Mouse (Mus musculus): Measurements from ENCODE around the gene Gm21897. TPM values are rescaled to one million over a fixed set of nuclear protein-coding genes. Genes with fewer than 3 reads are reported as not detected.

The Gm21897 gene
- polyA plus RNA-seq, 1 experiment, result not detected

DNA sequence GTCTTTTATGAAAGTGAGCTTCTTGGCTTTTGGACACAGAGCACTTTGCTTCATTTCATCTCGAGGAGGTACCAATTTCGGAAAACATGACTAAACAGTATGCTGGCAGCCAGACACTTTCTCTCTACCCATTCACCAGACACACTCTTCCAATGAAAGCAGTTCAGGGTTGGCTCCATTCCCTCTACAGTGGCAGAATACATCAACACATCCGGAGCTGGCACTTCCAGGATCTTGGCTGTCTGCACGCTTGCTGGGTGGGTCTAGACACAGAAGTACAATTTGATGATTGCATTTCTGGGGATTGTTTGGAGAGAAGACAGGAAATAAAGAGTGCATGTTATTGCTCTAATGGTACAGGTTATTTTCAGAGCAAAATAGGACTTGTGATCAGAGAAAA, 21.8 kb downstream of the Gm21897 start:
- no peak for TF ChIP-seq CTCF (IDR thresholded peaks at IDR 0.05; ENCODE audit: control insufficient read depth, insufficient read depth, insufficient replicate concordance, low read depth, low read length)
- TF ChIP-seq POLR2A (IDR thresholded peaks at IDR 0.05; ENCODE audit: control insufficient read depth, low read depth, low read length), result no peak
- Histone ChIP-seq H3K27ac (ENCODE audit: control insufficient read depth, insufficient read depth, low read depth, low read length) (no peak overlapping the region), H3K4me3 (ENCODE audit: control insufficient read depth, low read depth, low read length) (no peak overlapping the region), H3K4me1 (ENCODE audit: control insufficient read depth, insufficient read depth, low read length) (no peaks in the 10 kb centered on the region), H3K36me3 (ENCODE audit: control insufficient read depth, insufficient read depth, low read length) (no peaks in the 10 kb centered on the region), H3K27me3 (ENCODE audit: control insufficient read depth, insufficient read depth, low read length) (no peaks in the 10 kb centered on the region)

DNA sequence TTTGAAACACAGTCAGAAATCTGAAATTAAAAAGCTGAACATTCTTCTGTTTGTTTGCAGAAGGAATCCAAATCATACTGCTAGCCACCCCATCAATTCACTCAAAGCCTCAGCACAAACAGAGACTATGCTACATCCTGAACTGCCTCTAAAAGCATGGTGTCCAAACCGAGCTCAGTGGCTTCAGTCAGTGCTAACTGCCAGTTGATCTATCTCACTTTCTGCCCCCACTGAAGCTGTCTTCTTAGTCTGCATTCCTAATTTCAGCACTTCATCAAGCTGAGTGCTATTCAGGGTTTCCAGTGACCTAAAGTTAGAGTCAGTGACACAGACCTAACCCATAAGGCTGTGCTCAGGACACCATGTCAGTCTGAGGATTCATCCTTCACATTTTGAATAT, 28.8 kb downstream of the Gm21897 start:
- Histone ChIP-seq H3K27me3 (ENCODE audit: control insufficient read depth, insufficient read depth, low read length) (no peaks in the 10 kb centered on the region), H3K27ac (ENCODE audit: control insufficient read depth, insufficient read depth, low read depth, low read length) (no peak overlapping the region), H3K4me1 (ENCODE audit: control insufficient read depth, insufficient read depth, low read length) (no peaks in the 10 kb centered on the region), H3K36me3 (ENCODE audit: control insufficient read depth, insufficient read depth, low read length) (no peaks in the 10 kb centered on the region), H3K4me3 (ENCODE audit: control insufficient read depth, low read depth, low read length) (no peak overlapping the region)
- TF ChIP-seq CTCF (IDR thresholded peaks at IDR 0.05; ENCODE audit: control insufficient read depth, insufficient read depth, insufficient replicate concordance, low read depth, low read length), result no peak
- TF ChIP-seq POLR2A (IDR thresholded peaks at IDR 0.05; ENCODE audit: control insufficient read depth, low read depth, low read length), result no peak

DNA sequence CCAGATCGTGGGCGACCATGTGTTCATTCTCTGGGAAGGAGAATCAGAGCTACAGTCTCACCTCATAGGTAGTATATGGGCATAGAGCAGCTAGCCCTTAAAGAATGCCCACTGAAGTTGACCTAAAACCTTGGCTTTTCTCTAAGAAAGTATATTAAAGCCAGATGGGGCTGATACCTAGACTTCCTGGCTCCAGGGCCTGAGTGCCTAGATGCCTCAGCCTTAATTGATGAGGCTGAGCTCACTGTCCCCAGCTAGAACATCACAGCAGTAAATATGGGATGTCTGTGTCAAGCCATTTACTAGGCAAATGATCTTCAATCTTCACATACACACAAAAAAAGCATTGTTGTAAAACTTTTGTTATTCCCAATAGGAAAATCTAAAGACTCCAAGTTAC, 32.1 kb downstream of the Gm21897 start:
- TF ChIP-seq POLR2A (IDR thresholded peaks at IDR 0.05; ENCODE audit: control insufficient read depth, low read depth, low read length), result no peak
- no peak for TF ChIP-seq CTCF (IDR thresholded peaks at IDR 0.05; ENCODE audit: control insufficient read depth, insufficient read depth, insufficient replicate concordance, low read depth, low read length)
- H3K36me3 ChIP-seq (ENCODE audit: control insufficient read depth, insufficient read depth, low read length), result no peaks in the 10 kb centered on the region
- H3K27me3 ChIP-seq (ENCODE audit: control insufficient read depth, insufficient read depth, low read length), result no peaks in the 10 kb centered on the region
- H3K4me1 ChIP-seq (ENCODE audit: control insufficient read depth, insufficient read depth, low read length), result no peaks in the 10 kb centered on the region
- no peak overlapping the region for H3K4me3 ChIP-seq (ENCODE audit: control insufficient read depth, low read depth, low read length)
- no peak overlapping the region for H3K27ac ChIP-seq (ENCODE audit: control insufficient read depth, insufficient read depth, low read depth, low read length)

DNA sequence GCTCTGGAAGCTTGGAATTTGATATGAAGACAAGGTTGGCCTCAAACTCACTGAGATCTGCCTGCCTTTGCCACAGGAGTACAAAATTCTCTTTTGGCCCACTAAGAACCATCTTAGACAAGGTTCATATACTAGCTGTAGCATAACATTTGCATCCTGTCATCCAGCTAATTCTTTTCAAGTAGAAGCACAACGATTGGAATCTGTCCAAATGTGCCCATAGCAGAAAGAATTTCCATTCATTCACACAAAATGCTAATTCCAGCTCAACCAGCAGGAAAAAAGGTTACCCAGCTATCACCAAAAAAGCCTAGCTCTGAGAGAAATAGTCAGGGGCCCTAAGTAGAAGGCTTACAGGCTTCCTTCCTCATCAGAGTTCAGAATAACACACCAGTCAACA, 34.0 kb downstream of the Gm21897 start:
- Histone ChIP-seq H3K27me3 (ENCODE audit: control insufficient read depth, insufficient read depth, low read length) (no peaks in the 10 kb centered on the region), H3K36me3 (ENCODE audit: control insufficient read depth, insufficient read depth, low read length) (no peaks in the 10 kb centered on the region), H3K4me1 (ENCODE audit: control insufficient read depth, insufficient read depth, low read length) (no peaks in the 10 kb centered on the region), H3K4me3 (ENCODE audit: control insufficient read depth, low read depth, low read length) (no peak overlapping the region), H3K27ac (ENCODE audit: control insufficient read depth, insufficient read depth, low read depth, low read length) (no peak overlapping the region)
- no peak for TF ChIP-seq POLR2A (IDR thresholded peaks at IDR 0.05; ENCODE audit: control insufficient read depth, low read depth, low read length)
- TF ChIP-seq CTCF (IDR thresholded peaks at IDR 0.05; ENCODE audit: control insufficient read depth, insufficient read depth, insufficient replicate concordance, low read depth, low read length), result no peak

GRCm38 (mm10) chr16:15352320-15352719, 35.1 kb downstream of the Gm21897 start:
- Histone ChIP-seq H3K4me1 (ENCODE audit: control insufficient read depth, insufficient read depth, low read length) (no peaks in the 10 kb centered on the region), H3K27me3 (ENCODE audit: control insufficient read depth, insufficient read depth, low read length) (no peaks in the 10 kb centered on the region), H3K27ac (ENCODE audit: control insufficient read depth, insufficient read depth, low read depth, low read length) (no peak overlapping the region), H3K4me3 (ENCODE audit: control insufficient read depth, low read depth, low read length) (no peak overlapping the region), H3K36me3 (ENCODE audit: control insufficient read depth, insufficient read depth, low read length) (no peaks in the 10 kb centered on the region)
- TF ChIP-seq CTCF (IDR thresholded peaks at IDR 0.05; ENCODE audit: control insufficient read depth, insufficient read depth, insufficient replicate concordance, low read depth, low read length) (no peak), POLR2A (IDR thresholded peaks at IDR 0.05; ENCODE audit: control insufficient read depth, low read depth, low read length) (no peak)

- Histone ChIP-seq H3K4me1 (ENCODE audit: control insufficient read depth, insufficient read depth, low read length) (no peaks in the 10 kb centered on the region), H3K27me3 (ENCODE audit: control insufficient read depth, insufficient read depth, low read length) (no peaks in the 10 kb centered on the region), H3K36me3 (ENCODE audit: control insufficient read depth, insufficient read depth, low read length) (no peaks in the 10 kb centered on the region), H3K27ac (ENCODE audit: control insufficient read depth, insufficient read depth, low read depth, low read length) (no peak overlapping the region), H3K4me3 (ENCODE audit: control insufficient read depth, low read depth, low read length) (no peak overlapping the region)
- TF ChIP-seq POLR2A (IDR thresholded peaks at IDR 0.05; ENCODE audit: control insufficient read depth, low read depth, low read length) (no peak), CTCF (IDR thresholded peaks at IDR 0.05; ENCODE audit: control insufficient read depth, insufficient read depth, insufficient replicate concordance, low read depth, low read length) (no peak)
Observed at GRCm38 (mm10) chr16:15354901-15355300, 37.6 kb downstream of the Gm21897 start.

DNA sequence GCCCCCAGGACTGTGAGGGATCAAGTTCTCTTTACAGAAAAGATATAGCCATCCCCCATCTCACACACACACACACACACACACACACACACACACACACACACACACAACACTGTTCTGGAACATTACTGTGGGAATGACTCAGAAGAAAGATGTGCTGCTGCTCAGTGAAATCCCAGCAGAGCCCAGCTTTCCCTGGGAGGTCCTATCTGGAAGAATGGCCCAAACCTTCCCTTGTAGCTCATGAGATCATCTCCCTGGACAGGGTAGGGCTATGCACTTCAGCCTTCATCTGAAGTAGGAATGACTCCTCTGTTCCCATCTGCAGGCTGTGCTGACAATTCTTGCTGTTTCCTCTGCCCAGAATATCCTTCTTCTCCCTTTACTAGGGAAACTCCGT, 38.1 kb downstream of the Gm21897 start:
- H3K4me3 ChIP-seq (ENCODE audit: control insufficient read depth, low read depth, low read length), result no peak overlapping the region
- TF ChIP-seq POLR2A (IDR thresholded peaks at IDR 0.05; ENCODE audit: control insufficient read depth, low read depth, low read length), result no peak
- no peak for TF ChIP-seq CTCF (IDR thresholded peaks at IDR 0.05; ENCODE audit: control insufficient read depth, insufficient read depth, insufficient replicate concordance, low read depth, low read length)

GRCm38 (mm10) chr16:15357766-15358165, 40.5 kb downstream of the Gm21897 start:
- no peaks in the 10 kb centered on the region for H3K27me3 ChIP-seq (ENCODE audit: control insufficient read depth, insufficient read depth, low read length)

More for the DNA sequence above, 38.1 kb downstream of the Gm21897 start:
- Histone ChIP-seq H3K27ac (ENCODE audit: control insufficient read depth, insufficient read depth, low read depth, low read length) (no peak overlapping the region), H3K27me3 (ENCODE audit: control insufficient read depth, insufficient read depth, low read length) (no peaks in the 10 kb centered on the region), H3K4me1 (ENCODE audit: control insufficient read depth, insufficient read depth, low read length) (no peaks in the 10 kb centered on the region), H3K36me3 (ENCODE audit: control insufficient read depth, insufficient read depth, low read length) (no peaks in the 10 kb centered on the region)

More at GRCm38 (mm10) chr16:15357766-15358165, 40.5 kb downstream of the Gm21897 start:
- Histone ChIP-seq H3K4me1 (ENCODE audit: control insufficient read depth, insufficient read depth, low read length) (no peaks in the 10 kb centered on the region), H3K36me3 (ENCODE audit: control insufficient read depth, insufficient read depth, low read length) (no peaks in the 10 kb centered on the region), H3K27ac (ENCODE audit: control insufficient read depth, insufficient read depth, low read depth, low read length) (no peak overlapping the region), H3K4me3 (ENCODE audit: control insufficient read depth, low read depth, low read length) (no peak overlapping the region)
- no peak for TF ChIP-seq CTCF (IDR thresholded peaks at IDR 0.05; ENCODE audit: control insufficient read depth, insufficient read depth, insufficient replicate concordance, low read depth, low read length)
- no peak for TF ChIP-seq POLR2A (IDR thresholded peaks at IDR 0.05; ENCODE audit: control insufficient read depth, low read depth, low read length)

Data from testis, adult 2 months (tissue).